Mouse (Mus musculus): Measurements from ENCODE around the gene Zfp69.

DNA sequence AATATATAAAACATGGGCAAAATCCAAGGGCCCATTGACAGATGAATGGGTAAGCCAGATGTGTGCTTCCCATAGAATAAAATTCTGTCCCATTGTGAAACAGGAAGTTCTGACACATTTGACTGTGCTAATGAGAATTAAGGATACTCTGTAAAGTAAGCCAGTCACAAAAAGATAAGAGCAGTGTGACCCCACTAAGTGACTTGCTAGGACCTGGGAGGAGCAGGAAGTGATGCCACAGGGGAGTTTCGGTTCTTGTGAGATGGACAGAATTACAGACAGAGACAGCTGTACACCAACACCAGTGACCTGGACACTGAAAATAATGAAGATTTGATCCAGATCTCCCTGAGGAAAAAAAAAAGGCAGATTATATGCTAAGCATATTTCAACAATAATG, 37.6 kb downstream of the Zfp69 start:
- TF ChIP-seq POLR2A (IDR thresholded peaks at IDR 0.05; ENCODE audit: low read depth, low read length) (no peak), CTCF (IDR thresholded peaks at IDR 0.05; ENCODE audit: borderline replicate concordance, insufficient read depth, low read length) (no peak)

Measured in embryonic fibroblast, embryonic 13.5 days (primary cell).